Mouse (Mus musculus) liver, adult 2 months (tissue): ENCODE measurements at regions not wholly inside any gene's neighbourhood (a gene's known extent, or its start where the extent isn't known, plus 50 kb on each side); places are given as distances from the start of the nearest gene placed in this dataset.

ENCODE experiments used
- CTCF ChIP-seq: fragments of 200-500 bp; IDR thresholded peaks from 2 replicates; pipeline ENCODE4 v1.5.1; 2011; ENCODE audit warnings: low read depth, low read length, control low read depth
- POLR2A ChIP-seq: fragments of 200-500 bp; IDR thresholded peaks from 2 replicates; pipeline ENCODE4 v1.6.1; 2011; ENCODE audit warnings: low read length, control low read depth; ENCODE audit not compliant: insufficient read depth; ENCODE audit errors: extremely low read depth

DNA sequence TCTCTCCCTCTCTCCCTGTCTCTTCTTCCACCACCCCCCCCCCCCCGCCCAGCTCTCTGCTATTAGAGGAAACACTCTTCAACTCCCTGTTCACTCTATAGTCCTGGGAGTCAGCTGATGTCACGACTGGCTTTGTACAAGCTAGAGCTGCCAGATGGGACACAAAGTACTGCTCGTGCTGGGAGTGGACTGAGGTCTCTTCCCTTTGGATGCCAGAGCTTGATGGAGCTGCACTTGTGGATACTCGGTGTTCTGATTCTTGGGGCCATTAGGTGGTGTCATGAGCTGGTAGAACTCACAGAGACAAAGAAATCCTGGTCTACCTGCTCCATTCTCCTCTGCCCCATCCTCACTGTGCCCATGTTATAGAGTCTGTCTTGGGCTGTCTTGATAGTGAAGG, 415.9 kb downstream of the Rps24 start:
- no peak for TF ChIP-seq POLR2A
- no peak for TF ChIP-seq CTCF
